Mouse (Mus musculus) left cerebral cortex, postnatal 10 days (tissue): ENCODE results near the gene Appl2. TPM values are rescaled to one million over a fixed set of nuclear protein-coding genes. Genes with fewer than 3 reads are reported as not detected.

ENCODE experiments used
- DNase-seq, 2 experiments: peaks; one replicate each; pipeline ENCODE4 v3.0.0; 2021 to 2022; ENCODE audit warnings: low spot score in 2 of 2, mixed read lengths in 1 of 2; ENCODE audit errors: extremely low spot score in 1 of 2
- intact Hi-C: fragments of 180-260 bp; cut with DNase I; formaldehyde crosslinking; loops from one replicate; pipeline ENCODE4 v1.15.1; 2025
- total RNA-seq, 2 experiments: library from RNA; stranded (reverse); gene quantifications; 2 replicates each; pipeline ENCODE4 v1.2.3; 2021

Appl2 gene
- total RNA-seq, 2 experiments from 2014 or later = 31.1 to 31.9 TPM

DNA sequence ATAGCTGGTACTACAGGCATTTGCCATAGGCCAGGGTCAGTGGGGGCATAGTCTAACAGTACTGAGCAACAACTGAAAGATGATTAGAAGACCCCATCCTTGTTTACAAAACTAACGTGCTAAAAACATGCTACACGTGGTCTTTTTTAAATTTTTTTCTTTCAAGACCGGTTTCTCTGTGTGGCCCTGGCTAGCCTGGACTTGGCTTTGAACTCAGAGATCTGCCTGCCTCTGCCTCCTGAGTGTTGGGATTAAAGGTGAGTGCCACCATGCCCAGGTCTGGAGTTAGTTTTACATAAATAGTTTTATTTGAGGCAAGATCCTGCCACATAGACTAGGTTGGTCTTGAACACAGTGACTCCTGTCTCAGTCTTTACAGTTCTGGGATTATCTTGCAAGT is 41.4 kb downstream of the Appl2 start:
- intact Hi-C loops = no loop called here
- DNase-seq = no peak

DNA sequence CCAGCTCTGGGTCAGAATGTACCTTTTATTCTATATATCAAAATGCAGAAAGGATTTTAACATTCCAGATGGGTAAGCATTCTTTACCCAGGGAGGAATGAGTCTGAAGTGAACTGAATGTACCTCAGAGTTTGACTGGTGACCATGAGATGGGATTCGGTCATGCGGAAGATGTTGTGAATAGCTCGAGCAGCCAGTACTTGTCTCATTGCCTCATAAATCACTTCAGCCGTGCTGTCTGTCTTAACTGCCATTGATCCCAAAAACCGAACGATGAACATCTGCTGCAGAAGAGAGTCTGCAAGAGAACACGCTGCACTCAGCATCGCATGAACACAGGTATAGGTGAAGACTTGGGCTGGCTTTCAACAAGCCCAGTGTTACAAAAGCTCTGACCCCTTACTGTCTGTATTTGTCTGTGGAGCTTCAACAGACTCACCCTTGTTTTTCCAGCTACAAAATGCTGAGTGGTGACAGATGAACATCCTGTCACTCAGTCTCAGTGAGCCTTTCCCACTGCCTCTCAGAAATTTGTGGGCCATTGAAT is 42.8 kb downstream of the Appl2 start:
- intact Hi-C loops = no loop called here
- DNase-seq = no peak

DNA sequence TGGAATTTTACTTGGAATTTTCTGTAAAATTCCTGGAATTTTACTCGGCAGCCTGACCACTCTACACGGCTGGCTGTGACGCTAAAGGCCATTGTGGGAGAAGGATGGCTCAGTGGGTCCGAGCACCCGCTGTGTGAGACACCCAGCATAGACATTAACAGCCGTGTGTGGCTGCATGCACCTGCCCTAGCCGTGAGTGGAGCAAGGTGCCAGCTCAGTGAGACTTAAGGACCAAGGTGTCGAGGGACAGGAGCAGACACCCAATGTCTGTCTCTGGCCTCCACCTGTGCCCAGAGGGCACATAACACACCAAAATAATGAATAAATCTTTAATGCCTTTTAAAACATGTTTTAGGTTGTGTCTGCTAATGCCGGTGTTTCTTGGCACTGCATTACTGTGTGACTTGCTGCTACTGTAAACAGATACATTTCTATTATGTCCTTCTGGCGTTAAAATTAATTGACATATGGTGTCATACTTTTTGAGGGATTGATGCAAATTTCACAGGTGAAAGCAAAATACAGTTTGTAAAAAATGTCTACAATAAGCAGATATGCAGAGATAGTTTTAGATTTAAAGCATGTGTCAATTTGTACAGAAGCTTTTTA is 44.5 kb downstream of the Appl2 start:
- intact Hi-C loops = no loop called here
- no peak for DNase-seq

DNA sequence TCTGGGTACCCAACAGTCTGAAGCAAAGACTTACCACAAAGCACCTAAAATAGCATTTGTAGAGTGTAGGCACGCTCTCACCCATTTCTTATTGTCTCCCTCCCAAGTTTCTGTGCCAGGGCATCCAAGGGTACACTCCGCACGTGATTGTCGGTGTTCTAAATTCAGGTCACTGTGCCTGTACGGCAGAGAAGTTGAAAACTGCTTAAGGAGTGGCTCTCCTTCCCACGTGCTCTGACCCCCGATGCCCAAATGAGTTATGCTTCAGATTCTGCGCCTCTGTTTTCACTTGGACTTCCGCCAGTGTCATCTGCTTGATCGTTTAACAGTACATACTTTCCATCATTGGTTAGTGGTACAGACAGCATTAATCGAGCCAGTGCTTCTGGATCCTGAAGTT is 47.9 kb downstream of the Appl2 start:
- no peak for DNase-seq
- intact Hi-C loops = no loop called here

DNA sequence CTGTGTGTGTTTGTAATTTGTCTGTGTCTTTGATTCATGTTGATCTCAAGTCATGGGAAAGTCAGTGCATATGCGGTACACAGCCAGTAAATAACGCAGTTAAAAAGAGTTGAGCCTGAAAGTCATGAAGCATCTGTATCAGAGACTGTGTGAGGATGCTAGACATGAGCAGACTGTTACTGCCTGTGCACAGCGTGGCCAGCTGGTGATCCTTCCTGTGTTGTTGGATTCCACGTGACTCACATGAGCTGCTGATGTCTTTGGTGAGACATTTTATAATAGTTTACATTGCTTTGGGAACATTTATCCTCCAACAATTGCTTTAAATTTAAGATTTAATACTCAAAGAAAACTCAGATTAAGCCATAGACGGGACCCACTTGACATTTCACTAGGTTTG is 54.0 kb downstream of the Appl2 start:
- intact Hi-C loops = no loop called here
- DNase-seq = no peak

DNA sequence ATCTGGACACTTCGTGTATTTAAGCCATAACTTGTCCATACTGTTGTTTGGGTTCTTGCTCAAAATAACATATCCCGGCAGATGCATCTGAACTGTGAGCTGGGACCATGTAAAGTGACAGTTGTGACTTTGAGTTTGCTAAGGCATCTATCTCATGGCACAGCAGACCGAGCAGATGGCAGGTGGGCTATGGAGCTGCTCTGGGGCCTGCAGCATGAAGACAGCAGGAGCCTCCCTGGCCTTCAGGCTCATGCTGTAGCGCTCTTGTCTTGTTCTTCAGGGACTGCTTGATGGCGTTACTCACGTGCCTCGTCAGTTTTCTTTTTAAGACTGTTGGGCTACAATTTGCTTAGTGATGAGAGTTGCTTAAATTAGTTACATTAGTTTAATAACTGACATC is 55.9 kb downstream of the Appl2 start:
- no peak for DNase-seq
- intact Hi-C loops = no loop called here

DNA sequence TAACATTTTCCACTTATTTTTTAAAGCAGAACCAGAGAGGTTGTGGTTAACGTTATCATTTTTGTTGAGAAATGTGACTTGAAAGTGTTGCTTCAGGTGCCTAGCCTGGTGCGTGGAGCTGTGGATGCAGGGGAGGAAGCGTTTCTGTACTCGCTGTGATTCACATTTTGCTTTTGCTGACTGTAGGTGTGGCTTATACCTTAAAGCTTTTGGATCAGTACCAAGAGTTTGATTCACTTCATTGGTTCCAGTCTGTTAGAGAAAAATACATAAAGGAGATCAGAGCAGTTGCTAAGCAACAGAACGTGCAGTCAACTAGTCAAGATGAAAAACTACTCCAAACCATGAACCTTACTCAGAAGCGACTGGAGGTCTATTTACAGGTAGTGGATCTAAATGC is 57.7 kb downstream of the Appl2 start:
- no peak for DNase-seq
- intact Hi-C loops = no loop called here

DNA sequence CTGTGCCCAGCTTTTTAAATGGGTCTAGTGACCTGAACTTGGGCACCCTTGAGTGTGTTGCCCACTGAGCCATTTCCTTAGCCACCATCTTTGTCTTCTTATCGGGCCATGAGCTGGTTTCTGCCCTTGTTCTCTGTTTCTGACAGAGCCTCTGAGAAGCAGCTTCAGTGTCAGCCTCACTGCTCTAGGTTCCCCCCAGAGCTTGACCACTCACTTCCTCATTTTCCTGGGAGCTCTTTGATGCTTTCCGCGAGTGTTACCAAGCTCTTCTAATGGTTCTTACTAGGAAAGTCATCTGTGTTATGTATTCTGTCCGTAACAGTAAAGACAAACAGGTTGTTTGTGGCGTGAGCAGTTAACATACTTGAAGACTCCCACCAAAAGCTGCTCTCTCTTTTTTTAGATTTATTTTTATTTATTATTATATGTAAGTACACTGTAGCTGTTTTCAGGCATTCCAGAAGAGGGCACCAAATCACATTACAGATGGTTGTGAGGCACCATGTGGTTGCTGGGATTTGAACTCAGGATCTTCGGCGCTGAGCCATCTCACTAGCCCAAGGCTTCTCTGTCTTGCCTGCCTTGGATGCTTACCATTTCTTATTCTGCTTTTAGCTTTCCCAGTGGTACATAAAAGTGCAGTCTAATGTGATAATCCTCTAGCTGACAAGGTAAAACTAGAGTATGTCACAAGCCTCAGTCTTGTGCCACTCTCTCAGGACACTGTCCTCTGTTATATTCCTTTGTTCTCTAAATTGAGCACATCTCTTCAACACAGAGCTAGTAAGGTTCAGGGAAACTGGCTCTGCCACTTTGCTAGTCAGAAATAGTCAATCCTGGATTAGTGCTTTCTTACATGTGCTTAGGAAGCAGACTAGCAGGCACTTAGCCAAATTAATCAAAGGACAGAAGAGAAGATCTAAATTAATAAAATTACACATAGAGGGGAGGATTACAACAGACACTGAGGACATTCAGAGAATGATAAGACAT is 82.8 kb downstream of the Appl2 start:
- DNase-seq = no peak
- intact Hi-C loops = no loop called here

DNA sequence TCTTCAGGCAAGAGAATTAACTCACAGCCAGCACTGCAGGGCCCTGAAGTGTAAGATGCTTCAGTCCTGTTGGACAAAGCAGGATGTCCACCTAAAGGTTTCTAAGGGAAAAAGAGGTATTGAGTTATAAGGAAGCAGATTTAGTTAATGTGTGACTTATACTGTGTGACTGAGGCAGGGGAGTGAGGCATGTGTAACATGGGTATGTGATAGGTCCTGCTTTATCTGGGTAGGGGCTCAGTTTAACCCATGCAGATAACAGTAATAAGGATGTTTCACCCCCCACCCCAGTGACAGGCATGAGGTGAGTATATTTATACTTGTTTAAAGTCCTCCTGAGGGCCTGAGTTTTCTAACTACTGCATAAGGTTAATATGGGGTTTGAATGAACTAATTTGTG is 85.5 kb downstream of the Appl2 start:
- intact Hi-C loops = no loop called here
- no peak for DNase-seq

Other genes with a start within 250 kb of the Appl2 start
- gene Aldh1l2, start 114.6 kb downstream of the Appl2 start, total RNA-seq = 1 to 10 TPM; 6.9 to 8.2 TPM
- gene Washc4, start 105.0 kb downstream of the Appl2 start, total RNA-seq = 10 to 100 TPM; 20.9 to 21.3 TPM
- gene 1500009L16Rik, start 74.1 kb upstream of the Appl2 start, total RNA-seq = 10 to 100 TPM; 43.1 to 44.4 TPM